Mouse (Mus musculus): ENCODE data around the gene Rbfox1.

GRCm38 (mm10) chr16:6584700-6585099 lies 699.5 kb downstream of the Rbfox1 start:
- TF ChIP-seq USF2 (IDR thresholded peaks at IDR 0.05; ENCODE audit: borderline replicate concordance in 1 of 2, insufficient read depth in 1 of 2, low read depth in 1 of 2, low read length in 2 of 2) = no peak
- TF ChIP-seq E2F4 (IDR thresholded peaks at IDR 0.05; ENCODE audit: borderline replicate concordance, low read depth, low read length) = no peak
- no peak for TF ChIP-seq NELFE (IDR thresholded peaks at IDR 0.05; ENCODE audit: low read depth, low read length)
- TF ChIP-seq CTCF (IDR thresholded peaks at IDR 0.05 in 2 of 3, conservative IDR thresholded peaks at IDR 0.05 in 1 of 3; ENCODE audit: control insufficient read depth in 1 of 3, insufficient read depth in 1 of 3, low read depth in 2 of 3, low read length in 3 of 3, poor library complexity in 1 of 3, severe bottlenecking in 1 of 3) = no peak
- TF ChIP-seq MYC (IDR thresholded peaks at IDR 0.05; ENCODE audit: low read depth, low read length) = no peak
- no peak for TF ChIP-seq MAX (IDR thresholded peaks at IDR 0.05; ENCODE audit: low read length)
- TF ChIP-seq POLR2AphosphoS5 (IDR thresholded peaks at IDR 0.05; ENCODE audit: borderline replicate concordance, low read depth, low read length) = no peak
- TF ChIP-seq ELF1 (IDR thresholded peaks at IDR 0.05; ENCODE audit: low read depth, low read length) = no peak
- TF ChIP-seq GATA1 (IDR thresholded peaks at IDR 0.05; ENCODE audit: low read depth, low read length) = no peak
- no peak for TF ChIP-seq ZNF384 (IDR thresholded peaks at IDR 0.05; ENCODE audit: low read depth, low read length)
- no peak for TF ChIP-seq BHLHE40 (IDR thresholded peaks at IDR 0.05; ENCODE audit: borderline replicate concordance, low read depth, low read length)
- no peak for TF ChIP-seq UBTF (IDR thresholded peaks at IDR 0.05; ENCODE audit: borderline replicate concordance, insufficient read depth, low read depth, low read length)
- no peak for TF ChIP-seq TAL1 (IDR thresholded peaks at IDR 0.05; ENCODE audit: low read length)
